Mouse (Mus musculus) left cerebral cortex, postnatal 14 days (tissue): ENCODE data around the gene Cep295nl. TPM values are rescaled to one million over a fixed set of nuclear protein-coding genes. Genes with fewer than 3 reads are reported as not detected.

Experiments
- DNase-seq, 2 experiments: peaks; one replicate each; pipeline ENCODE4 v3.0.0; 2021 to 2022; ENCODE audit warnings: low spot score in 2 of 2, mixed read lengths in 1 of 2
- intact Hi-C: fragments of 180-260 bp; cut with DNase I; formaldehyde crosslinking; loops from one replicate; pipeline ENCODE4 v1.15.1; 2025
- total RNA-seq, 2 experiments: library from RNA; stranded (reverse); gene quantifications; 2 replicates each; pipeline ENCODE4 v1.2.3; 2021

The Cep295nl gene
- total RNA-seq, 2 experiments from 2014 or later, result 1.2 to 1.3 TPM

DNA sequence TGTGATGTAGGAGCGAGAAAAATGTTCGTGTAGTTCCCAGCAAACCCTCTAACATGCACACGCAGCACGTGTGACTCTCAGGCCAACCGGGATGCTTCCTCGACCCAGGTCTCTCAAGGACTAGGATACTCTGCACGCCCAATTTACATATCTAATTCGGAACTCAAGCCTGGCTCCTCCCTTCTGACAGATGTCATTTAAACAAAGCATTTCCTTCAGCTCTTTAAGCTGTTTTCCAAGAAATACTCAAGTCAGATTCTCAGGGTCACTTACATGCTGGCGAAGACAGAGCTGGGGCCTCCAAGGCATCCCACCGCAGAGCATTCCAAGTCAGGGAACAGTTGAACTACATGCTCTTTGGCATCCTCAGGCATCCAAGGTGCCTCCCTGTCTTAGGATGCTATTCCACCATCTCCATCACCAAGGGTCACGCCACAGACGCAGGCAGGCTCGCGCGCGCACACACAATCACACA, 53.2 kb downstream of the Cep295nl start:
- DNase-seq, result peak in 1 of 2 experiments; percentile 83
- intact Hi-C loops, result no loop called here

DNA sequence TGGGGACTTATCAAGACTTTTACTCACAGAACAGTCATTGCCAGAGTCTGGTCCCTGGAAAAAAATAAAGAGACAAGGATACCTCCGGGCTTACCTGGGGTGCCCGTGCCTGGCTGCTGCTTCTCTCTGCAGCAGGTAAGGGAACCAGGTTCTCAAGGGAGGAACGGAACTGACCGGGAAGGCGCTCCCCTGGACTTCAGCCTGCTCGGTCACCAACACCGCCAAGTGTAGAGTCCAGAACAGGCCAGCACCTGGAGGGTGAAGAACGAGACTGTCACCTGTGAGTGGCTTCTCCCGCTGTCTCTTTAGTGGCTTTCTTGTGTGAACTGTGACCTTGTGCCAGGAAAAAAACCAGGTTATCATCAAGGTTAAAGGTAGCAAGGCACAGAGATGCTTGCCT, 54.7 kb downstream of the Cep295nl start:
- intact Hi-C loops, result no loop called here
- DNase-seq, result no peak

DNA sequence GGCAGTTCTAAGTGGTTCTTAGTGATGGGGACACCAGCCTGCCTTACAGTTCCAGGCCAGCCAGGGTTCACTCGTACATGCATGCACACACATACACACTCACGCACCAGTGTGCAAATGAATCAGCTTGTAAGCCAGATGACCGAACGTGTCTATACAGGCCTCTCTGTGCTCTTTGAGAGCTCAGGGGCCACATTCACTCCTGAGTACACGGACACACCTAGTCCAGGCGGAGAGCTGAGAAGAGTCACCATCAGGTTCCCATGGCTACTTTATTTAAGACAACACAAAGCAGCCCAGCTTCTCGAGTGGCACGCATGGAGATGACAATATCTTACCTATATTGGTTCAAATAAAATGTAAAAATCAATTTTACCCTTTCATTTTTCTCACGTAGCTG, 55.9 kb downstream of the Cep295nl start:
- no peak for DNase-seq
- intact Hi-C loops, result no loop called here

DNA sequence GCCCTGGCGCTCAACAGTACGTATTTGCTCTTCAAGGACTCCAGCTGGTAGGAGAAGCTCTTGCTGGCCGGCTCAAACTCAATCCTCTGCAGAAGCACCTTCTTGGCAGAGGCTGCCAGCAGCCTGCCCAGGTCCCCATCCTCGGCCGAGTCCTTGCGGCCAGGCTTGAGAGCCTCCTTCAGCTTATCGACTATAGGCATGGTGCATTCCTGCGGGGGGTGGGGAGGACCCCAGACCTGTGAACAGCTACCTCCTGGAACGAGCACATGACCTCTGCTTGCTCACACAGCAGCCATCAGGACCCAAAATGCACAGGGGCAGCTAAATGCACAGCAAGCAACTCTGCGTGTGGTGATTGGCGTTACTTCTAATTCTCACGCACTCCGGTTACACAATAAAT, 56.5 kb downstream of the Cep295nl start:
- no peak for DNase-seq
- intact Hi-C loops, result no loop called here

Other genes starting within 250 kb of the Cep295nl start
- under 1 TPM; 0.08 to 0.33 TPM for gene Dnah17, start 211.9 kb downstream of the Cep295nl start, total RNA-seq
- 10 to 100 TPM; 62.5 to 71.8 TPM for gene Cyth1, start 93.9 kb downstream of the Cep295nl start, total RNA-seq
- 10 to 100 TPM; 24.8 to 26.3 TPM for gene Usp36, start 52.3 kb downstream of the Cep295nl start, total RNA-seq
- 100 to 1,000 TPM; 287 to 330 TPM for gene Timp2, start 13.2 kb upstream of the Cep295nl start, total RNA-seq
- gene Lgals3bp, start 59.6 kb upstream of the Cep295nl start, total RNA-seq, result 10 to 100 TPM; 12.3 to 14.1 TPM
- gene Cant1, start 76.6 kb upstream of the Cep295nl start, total RNA-seq, result 10 to 100 TPM; 38.2 to 40.0 TPM
- 1 to 10 TPM; 6.8 to 9.8 TPM for gene C1qtnf1, start 85.7 kb upstream of the Cep295nl start, total RNA-seq
- gene Engase, start 134.3 kb upstream of the Cep295nl start, total RNA-seq, result 10 to 100 TPM; 13.3 to 13.6 TPM